Mouse (Mus musculus) ES-Bruce4 (cell line): ENCODE data around the gene Rasgef1b. TPM values are rescaled to one million over a fixed set of nuclear protein-coding genes. Genes with fewer than 3 reads are reported as not detected.

Experiments
- H3K27ac ChIP-seq: 2 replicates; pipeline ENCODE4 v1.5.1; 2012; ENCODE audit warnings: low read length, inconsistent platforms; ENCODE audit not compliant: insufficient read depth
- H3K27me3 ChIP-seq: 2 replicates; pipeline ENCODE4 v1.6.1; 2012; ENCODE audit warnings: mild to moderate bottlenecking, low read length, inconsistent platforms; ENCODE audit not compliant: control insufficient read depth, poor library complexity, insufficient read depth, severe bottlenecking
- H3K36me3 ChIP-seq: 2 replicates; pipeline ENCODE4 v1.6.1; 2012; ENCODE audit warnings: inconsistent platforms, mild to moderate bottlenecking, low read length, moderate library complexity; ENCODE audit not compliant: control insufficient read depth, poor library complexity, insufficient read depth, severe bottlenecking
- H3K4me1 ChIP-seq: one replicate; pipeline ENCODE4 v1.8.1; 2011; ENCODE audit warnings: low read length; ENCODE audit not compliant: control insufficient read depth, insufficient read depth
- H3K4me3 ChIP-seq: 2 replicates; pipeline ENCODE4 v1.5.1; 2011; ENCODE audit warnings: low read depth, mild to moderate bottlenecking, low read length
- H3K9ac ChIP-seq: 2 replicates; pipeline ENCODE4 v1.6.1; 2012; ENCODE audit warnings: low read depth, mild to moderate bottlenecking, inconsistent platforms; ENCODE audit not compliant: poor library complexity, severe bottlenecking
- H3K9me3 ChIP-seq: replicated peaks from 2 replicates; pipeline ENCODE4 v1.6.1; 2012; ENCODE audit warnings: mild to moderate bottlenecking, low read length, inconsistent platforms; ENCODE audit not compliant: control insufficient read depth, poor library complexity, insufficient read depth, severe bottlenecking
- CTCF ChIP-seq: IDR thresholded peaks from one replicate; pipeline ENCODE4 v1.8.1; 2011; ENCODE audit warnings: low read depth, low read length
- EP300 ChIP-seq: IDR thresholded peaks from 2 replicates; pipeline ENCODE4 v1.6.1; 2011; ENCODE audit warnings: low read depth, low read length; ENCODE audit not compliant: insufficient read depth
- POLR2A ChIP-seq: IDR thresholded peaks from one replicate; pipeline ENCODE4 v1.8.1; 2011; ENCODE audit warnings: low read length; ENCODE audit not compliant: insufficient read depth
- polyA plus RNA-seq: library from polyadenylated mRNA; stranded (reverse); fragments of >200 nt; gene quantifications from 2 replicates; pipeline ENCODE4 v1.2.4, GENCODE M21; 2011; ENCODE audit warnings: low read depth; ENCODE audit not compliant: missing spikeins, insufficient read depth, insufficient read length

The Rasgef1b gene
- polyA plus RNA-seq, 1 experiment, result 1.9 TPM

DNA sequence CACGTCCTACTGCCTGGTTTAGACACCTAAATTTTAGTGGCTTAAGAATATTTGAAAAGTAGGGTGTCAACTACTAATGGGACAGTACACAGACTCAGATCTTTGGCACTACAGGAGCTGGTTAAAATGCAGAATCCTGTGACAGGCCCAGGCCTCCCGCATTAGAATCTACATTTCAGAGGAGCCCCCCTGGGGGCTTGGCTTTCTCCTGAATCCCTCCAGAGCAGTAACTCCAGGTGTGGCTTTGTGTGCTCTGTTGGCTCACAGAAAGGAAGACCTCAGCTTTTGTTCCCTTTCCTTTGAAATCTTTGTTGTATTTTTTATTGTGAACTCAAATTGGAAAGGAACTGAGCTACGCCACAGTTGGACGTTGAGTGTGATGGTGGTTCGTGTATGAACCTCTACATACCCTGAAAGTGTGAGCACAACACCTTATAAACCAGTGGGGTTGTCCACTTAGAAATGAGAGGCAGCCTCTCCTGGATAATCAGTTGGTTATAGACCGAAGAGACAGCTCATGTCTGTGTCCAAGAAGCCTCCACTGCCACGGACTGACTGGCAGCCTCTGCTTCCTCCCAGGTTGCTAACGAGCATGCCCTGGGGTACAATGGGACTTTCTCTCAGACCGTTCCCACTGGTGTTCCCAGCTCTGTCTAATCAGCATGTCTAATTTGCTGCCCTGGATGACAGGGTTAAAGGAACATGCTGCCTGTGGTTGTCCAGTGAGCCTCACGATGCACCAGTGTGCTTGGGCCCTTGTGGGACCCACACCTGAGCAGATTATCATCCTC lies 9.3 kb upstream of the Rasgef1b start:
- Histone ChIP-seq H3K27ac (no peak overlapping the region), H3K9ac (no peak overlapping the region)
- TF ChIP-seq POLR2A, result no peak
- no peak for TF ChIP-seq EP300
- TF ChIP-seq CTCF, result no peak

DNA sequence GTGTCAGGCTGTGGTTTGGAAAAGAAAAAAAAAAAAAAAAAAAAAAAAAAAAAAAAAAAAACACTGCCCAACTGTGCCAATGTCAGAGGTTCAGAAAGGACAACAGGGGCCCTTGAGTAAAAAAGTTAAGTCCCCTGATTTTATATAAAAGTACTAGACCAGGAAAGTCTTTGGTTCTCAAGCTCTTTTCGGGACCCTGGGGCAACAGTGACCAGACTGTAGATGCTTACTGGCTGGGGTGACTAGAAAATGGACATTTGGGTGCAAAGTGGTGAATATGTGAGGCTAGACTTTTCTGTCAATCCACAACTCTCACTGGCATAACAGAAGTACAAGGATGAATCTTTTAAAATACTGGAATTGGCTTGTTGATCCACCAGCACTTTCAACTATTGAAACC lies 1.1 kb upstream of the Rasgef1b start:
- Histone ChIP-seq H3K27me3 (peaks cover 3% of the 10 kb centered on the region), H3K4me1 (no peaks in the 10 kb centered on the region), H3K9ac (no peak overlapping the region), H3K9me3 (no peaks in the 10 kb centered on the region), H3K36me3 (no peaks in the 10 kb centered on the region), H3K27ac (no peak overlapping the region), H3K4me3 (no peak overlapping the region)
- TF ChIP-seq EP300 (no peak), CTCF (no peak), POLR2A (no peak)

More for the DNA sequence above, 9.3 kb upstream of the Rasgef1b start:
- H3K36me3 ChIP-seq, result no peaks in the 10 kb centered on the region
- no peaks in the 10 kb centered on the region for H3K9me3 ChIP-seq
- H3K4me1 ChIP-seq, result no peaks in the 10 kb centered on the region
- H3K4me3 ChIP-seq, result no peak overlapping the region
- H3K27me3 ChIP-seq, result 0 out of 2 replicates have a peak, but pooled peaks cover 2% of the 10 kb centered on the region

DNA sequence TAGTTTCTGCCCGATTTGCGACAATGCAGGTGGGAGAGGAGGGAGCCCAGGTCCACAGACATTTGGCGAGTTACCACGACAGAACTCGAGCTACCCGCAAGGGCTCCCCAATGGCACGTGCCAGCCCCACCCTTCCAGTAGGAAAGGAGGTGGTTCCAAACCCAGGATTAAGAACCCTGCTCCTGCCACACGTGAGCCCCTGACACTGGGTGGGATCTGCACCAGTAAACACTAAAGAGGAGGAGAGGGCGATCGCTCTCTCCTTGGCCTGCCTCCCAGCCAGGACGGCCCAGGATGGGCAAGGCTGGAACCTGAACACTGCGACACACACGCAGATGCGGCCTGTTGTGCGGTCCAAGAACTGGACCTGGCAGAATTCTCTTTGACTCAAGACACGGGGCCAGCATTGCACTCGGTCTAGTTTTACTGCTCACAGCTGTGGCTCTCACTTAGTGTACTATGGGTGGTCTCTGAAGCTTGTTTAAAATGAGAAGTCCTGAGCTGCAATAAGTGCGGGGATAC lies 557 bp upstream of the Rasgef1b start:
- TF ChIP-seq CTCF (no peak), EP300 (no peak), POLR2A (no peak)
- no peak overlapping the region for H3K27ac ChIP-seq
- H3K9ac ChIP-seq, result no peak overlapping the region
- peak overlapping the region; percentile 35 for H3K4me3 ChIP-seq
- peaks cover 3% of the 10 kb centered on the region for H3K27me3 ChIP-seq
- no peaks in the 10 kb centered on the region for H3K4me1 ChIP-seq
- H3K36me3 ChIP-seq, result no peaks in the 10 kb centered on the region
- H3K9me3 ChIP-seq, result no peaks in the 10 kb centered on the region

DNA sequence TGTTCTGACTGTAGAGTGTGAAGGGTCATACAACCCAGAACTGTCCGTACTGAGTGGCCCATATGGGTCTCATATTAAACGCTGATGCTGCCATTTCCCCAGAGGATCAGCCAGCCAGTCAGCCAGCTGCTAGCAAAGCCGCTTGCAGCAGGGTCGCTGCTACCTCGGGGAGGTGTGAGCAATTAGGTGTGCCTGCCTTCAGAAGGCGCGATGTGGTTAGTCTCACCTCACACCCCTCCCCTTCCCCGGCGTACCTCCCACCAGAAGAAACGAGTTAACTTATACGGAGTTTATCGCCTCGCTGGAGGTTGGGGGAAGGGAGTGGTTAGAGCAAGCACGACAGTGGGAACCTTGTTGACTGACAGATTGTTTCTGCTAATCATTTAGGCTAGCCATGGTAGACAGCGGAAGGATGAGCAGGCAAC lies 826 bp downstream of the Rasgef1b start:
- Histone ChIP-seq H3K36me3 (no peaks in the 10 kb centered on the region), H3K9ac (no peak overlapping the region), H3K27me3 (peaks cover 3% of the 10 kb centered on the region), H3K27ac (no peak overlapping the region), H3K9me3 (no peaks in the 10 kb centered on the region), H3K4me3 (peak overlapping the region; percentile 24), H3K4me1 (no peaks in the 10 kb centered on the region)
- TF ChIP-seq POLR2A (no peak), EP300 (no peak), CTCF (no peak)

DNA sequence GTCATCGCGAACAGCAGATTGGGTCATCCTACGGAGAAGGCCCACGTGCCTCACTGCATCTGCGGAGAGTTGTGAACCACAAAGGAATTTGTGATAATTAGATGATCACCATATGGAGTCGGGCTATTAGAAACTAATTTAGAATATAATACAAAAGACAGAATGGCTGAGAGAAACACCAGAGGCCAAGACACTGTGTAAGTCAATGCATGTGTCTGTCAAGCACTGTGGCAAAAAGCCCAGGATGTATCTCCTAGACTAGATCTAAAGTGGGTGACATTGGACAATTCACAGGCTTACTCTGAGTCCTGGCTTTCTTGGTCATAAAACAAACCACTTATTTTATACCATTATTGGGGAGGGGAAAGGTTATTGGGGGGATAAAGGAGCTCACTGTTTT lies 4.9 kb downstream of the Rasgef1b start:
- no peaks in the 10 kb centered on the region for H3K36me3 ChIP-seq
- H3K27me3 ChIP-seq, result no peaks in the 10 kb centered on the region
- no peak overlapping the region for H3K27ac ChIP-seq
- TF ChIP-seq CTCF, result no peak
- TF ChIP-seq POLR2A, result no peak
- no peak for TF ChIP-seq EP300
- no peaks in the 10 kb centered on the region for H3K9me3 ChIP-seq
- no peaks in the 10 kb centered on the region for H3K4me1 ChIP-seq
- H3K4me3 ChIP-seq, result no peak overlapping the region
- H3K9ac ChIP-seq, result no peak overlapping the region

DNA sequence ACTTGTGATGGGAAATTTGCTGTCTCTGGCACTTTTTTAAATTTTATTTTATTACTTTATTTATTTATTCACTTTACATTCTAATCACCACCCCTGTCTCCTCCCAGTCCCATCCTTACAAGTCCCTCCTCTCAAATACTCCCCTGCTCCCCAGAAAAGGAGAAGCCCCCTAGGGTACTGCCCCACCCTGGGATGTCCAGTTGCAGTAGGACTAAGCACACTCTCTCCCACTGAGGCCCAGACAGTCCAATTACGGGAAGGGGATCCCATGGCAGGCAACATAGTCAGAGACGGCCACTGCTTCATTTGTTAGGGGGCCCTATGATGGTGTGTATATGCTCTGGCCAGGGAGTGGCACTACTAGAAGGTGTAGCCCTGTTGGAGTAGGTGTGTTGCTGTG lies 6.6 kb downstream of the Rasgef1b start:
- Histone ChIP-seq H3K27ac (no peak overlapping the region), H3K36me3 (no peaks in the 10 kb centered on the region), H3K9me3 (no peaks in the 10 kb centered on the region), H3K9ac (no peak overlapping the region), H3K4me3 (no peak overlapping the region), H3K27me3 (no peaks in the 10 kb centered on the region), H3K4me1 (no peaks in the 10 kb centered on the region)
- TF ChIP-seq CTCF (no peak), EP300 (no peak), POLR2A (no peak)
